Mouse (Mus musculus): ENCODE measurements around the gene Wdr75. TPM values are rescaled to one million over a fixed set of nuclear protein-coding genes. Genes with fewer than 3 reads are reported as not detected.

Gene Wdr75
- total RNA-seq (2015) (35.8 and 39.9 TPM in 2 replicates), total RNA-seq (2017) (17.0 and 27.2 TPM in 2 replicates)

DNA sequence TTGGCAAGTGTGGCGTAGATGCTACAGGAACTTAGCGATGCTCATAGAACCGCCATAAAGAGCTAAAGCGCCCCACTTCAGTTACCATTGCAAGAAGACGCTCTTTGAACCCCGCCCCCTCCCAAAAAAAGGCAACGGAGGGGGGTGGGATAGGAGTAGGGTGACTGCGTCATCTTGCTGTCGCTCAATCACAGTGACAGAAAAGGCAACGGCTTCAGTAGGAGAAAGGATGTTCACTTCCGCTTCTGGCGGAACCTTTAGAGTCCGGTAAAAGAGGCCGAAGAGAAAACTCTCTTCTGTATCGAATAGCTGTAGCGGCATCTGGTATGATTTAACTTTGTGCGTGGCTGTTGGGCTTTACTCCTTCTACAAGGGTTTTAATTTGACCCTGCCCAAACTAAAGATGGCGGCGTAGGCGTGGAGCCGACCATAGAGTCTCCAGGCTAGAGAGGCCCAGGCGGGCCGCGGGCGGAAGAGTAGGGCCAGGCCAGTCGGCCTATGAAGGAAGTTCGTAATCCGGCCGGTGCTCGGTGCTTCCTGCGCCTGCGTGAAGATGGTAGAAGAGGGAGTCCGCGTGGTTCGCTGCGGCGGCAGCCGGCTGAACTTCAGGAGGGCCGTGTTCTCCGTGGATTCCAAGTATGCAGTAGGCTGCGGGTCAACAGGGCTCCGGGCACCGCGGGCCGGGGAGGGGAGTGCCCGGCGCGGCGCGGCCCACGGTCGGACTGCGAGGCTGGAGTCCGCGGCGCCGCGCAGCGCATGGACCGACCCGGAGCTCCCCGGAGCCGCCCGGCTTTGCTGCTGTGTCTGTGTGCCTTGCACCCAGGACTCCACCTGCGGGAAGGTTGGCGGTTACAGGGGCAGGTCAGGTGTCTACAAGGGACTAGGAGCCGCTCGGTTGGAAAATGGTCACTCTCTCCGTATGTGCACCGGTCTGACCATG lies at the start of gene Wdr75:
Gene Wdr75 (plus strand): TSS at position 198 of the 940 bp plus-strand sequence.
- ATAC-seq (ENCODE audit: poor library complexity, severe bottlenecking) = peak; percentile 98

DNA sequence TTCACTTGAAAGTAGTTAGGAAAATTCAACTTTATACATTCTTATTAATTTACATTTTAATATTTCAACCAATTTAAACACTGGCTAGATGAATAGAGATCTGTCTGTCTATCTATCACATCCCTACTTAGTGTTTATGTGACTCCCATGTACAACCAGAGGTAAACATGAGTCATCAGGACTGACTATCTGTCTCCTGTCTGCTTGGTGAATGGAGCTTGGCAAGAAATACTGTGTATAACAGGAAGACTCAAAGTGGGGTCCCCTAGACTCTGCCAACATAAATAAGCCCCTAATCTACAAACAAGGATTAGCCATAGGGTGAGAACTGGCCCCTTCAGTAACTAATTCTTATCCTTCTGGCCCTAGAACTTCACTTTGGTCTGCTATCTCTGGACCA lies 39.1 kb upstream of the Wdr75 start:
- no peak for ATAC-seq (ENCODE audit: poor library complexity, severe bottlenecking)

DNA sequence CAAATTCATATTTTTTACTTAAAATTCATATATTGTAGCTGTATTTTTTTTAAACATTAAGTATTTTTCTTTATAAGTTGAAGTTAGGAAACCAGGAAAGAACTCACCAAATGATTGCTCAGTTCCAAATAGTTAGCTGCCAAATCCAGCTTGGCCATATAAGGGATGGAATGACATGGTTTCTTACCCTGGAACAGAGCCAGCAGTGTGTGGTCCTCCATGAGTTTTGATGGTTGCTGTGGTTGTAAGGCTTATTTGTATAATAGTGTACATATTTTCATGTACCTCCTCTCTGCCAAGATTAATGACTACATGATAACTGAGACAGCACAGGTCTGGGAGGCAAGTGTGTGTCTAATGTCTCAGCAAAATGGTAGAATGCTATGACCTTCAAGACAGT lies 38.3 kb upstream of the Wdr75 start:
- no peak for ATAC-seq (ENCODE audit: poor library complexity, severe bottlenecking)

DNA sequence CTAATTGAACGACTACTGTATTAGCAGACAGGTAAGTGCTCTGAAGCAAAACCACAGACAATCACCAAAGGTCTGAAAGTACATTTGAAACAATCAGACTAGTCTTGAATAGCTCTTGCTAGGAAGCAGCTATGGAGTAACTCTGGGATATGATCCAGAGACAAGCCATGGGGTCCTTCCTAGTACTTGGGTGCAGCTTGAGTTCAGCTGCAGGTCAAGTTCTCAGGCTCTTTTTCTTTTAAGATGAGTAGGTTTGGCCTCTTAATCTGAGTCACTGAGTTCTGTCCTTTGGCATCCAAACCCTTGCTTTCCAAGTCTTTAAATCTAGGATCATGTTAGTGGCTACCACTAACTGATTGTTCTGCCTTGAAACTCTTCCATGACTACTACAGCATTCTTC lies 37.0 kb upstream of the Wdr75 start:
- no peak for ATAC-seq (ENCODE audit: poor library complexity, severe bottlenecking)

DNA sequence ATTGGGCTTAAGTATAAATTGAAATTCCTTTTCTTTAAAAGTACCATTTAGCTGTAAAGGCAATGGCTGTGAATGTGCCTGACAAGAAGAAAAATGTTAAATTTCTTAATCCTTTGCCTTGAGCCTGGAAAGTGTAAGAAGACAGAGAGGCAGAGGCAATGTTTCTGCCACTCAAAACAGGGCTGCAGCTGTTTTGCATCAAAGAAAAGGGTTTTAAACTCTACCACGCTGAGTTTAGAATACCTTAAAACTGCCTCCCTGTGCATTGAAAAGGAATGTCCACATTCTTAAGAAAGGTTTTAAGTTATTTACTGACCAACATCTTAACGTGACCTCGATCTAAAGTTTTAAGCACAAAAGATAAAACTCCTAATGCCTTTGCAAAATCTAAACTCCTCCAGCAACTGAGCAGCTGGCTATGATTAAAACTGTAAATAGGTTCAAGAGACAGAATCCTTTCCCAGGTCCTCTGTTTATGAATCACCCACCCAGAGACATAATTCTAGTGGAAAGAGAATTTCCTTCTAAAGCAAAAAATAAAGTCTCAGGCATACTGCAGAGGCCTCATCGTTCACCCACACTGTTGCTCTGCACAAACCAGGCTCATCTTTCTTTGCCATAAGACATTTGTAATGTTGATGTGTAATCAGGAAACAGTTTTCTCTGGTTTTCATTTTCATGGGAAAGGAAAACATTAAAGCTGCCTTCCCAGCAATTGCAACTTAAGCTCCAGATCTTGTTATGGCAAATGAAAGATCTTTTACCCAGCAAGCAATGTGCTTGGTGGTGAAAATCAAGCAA lies 34.1 kb upstream of the Wdr75 start:
- ATAC-seq (ENCODE audit: poor library complexity, severe bottlenecking) = no peak

DNA sequence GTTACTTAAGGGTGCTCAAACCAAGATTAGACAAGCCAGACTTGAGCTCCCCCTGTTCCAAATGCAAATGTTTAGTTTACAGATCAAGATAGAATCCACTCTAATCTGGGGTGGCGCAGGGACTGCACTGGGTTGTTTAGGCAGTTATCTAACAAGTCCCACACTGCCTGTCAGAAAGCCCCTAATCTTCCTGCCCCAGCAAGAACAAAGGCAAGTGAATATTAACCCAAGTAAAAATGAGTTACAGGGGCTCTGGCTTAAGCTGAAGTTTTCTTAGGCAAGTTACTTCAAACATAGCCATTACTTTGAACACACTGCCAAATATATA lies 33.5 kb upstream of the Wdr75 start:
- no peak for ATAC-seq (ENCODE audit: poor library complexity, severe bottlenecking)

DNA sequence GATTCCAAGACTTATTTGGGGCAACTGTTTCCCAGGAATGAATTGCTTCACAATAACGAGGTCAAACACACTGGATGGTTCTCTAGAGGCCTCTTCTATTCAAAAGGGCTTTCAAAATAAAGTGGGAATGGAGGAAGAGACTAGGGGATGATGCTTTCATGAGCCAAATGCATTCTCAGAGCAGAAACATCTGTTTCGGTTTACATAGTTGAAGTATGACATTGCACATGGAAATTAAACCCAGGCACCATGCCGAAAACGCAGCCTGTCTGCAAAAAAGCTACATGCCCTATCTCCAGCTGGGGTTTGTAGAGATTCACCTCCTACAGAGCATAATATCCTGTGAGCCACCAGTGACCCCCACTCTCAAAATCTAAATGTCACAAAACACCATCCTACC lies 29.3 kb upstream of the Wdr75 start:
- no peak for ATAC-seq (ENCODE audit: poor library complexity, severe bottlenecking)

DNA sequence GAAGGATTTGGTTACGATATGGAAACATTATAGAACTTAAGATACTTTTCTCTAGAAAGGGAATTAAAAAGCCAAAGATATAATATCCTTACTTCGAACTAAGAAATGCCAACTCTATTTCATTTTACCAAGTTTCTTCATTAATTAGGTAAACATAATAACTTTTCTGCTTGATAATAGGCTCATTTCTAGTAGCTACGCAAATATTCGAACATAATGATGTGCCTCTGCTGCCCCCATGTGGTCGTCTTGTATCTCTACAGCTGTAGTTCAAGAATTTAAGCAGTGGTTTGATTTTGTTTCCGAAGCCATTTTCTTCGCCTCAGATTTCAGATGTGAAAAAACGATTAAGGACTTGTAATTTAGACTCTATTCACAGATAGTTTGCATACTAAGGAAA lies 28.8 kb upstream of the Wdr75 start:
- ATAC-seq (ENCODE audit: poor library complexity, severe bottlenecking) = peak; percentile 56

DNA sequence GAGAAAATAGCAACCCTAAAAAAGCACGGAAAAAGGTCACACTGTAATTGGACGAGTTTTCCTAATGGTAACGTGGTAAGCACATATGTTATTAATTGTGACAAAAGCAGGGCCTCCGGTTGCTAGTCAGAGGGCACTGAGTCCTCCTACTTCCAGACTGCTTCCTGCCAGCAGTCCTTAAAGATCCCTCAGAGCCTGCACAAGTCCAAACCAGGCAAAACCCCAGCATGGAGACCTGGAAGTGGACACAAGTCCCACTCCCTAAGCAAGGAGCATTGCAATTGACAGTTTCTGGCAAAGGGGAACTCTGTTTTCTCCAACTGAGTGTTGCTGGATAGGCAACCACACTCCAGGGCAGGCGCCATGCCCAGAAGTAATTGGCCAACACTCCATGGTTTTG lies 27.4 kb upstream of the Wdr75 start:
- no peak for ATAC-seq (ENCODE audit: poor library complexity, severe bottlenecking)

DNA sequence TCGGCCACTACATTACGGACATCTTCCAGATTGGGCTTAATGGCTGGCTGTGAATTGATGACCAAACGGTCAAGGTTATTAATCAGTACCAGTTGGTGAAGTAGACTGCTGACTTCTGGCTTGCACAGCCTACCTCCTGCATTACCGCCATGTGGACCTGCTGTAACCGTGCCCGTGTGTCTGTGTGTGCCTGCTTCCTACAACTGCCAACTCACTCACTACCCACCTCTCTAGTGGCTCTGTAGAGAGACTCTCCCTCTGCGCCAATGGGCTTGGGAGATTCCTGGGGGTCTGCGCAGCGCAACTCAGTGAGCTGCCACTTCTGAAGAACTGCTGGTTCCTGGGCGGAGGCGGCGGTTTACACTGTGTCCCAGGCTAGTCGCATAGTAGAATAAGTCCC lies 25.6 kb upstream of the Wdr75 start:
- ATAC-seq (ENCODE audit: poor library complexity, severe bottlenecking) = no peak

DNA sequence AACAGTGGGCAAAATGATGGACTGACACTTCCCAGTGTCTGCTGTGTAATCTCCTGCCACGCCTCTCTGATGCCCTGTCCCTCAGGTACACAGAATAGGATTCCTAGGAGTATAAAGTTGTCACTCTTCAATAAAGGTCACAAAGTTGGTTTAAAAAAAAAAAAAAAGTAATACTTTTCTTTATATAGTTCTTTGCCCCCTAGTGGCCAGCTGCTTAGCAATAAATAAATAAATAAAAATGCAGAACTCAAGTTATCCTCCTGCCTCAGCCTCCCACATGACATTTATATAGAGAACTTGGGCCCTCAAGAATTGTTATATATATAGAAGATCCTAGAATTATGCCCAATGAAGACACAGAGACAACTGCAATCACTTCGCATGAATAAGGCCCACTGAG lies 24.9 kb upstream of the Wdr75 start:
- ATAC-seq (ENCODE audit: poor library complexity, severe bottlenecking) = no peak

DNA sequence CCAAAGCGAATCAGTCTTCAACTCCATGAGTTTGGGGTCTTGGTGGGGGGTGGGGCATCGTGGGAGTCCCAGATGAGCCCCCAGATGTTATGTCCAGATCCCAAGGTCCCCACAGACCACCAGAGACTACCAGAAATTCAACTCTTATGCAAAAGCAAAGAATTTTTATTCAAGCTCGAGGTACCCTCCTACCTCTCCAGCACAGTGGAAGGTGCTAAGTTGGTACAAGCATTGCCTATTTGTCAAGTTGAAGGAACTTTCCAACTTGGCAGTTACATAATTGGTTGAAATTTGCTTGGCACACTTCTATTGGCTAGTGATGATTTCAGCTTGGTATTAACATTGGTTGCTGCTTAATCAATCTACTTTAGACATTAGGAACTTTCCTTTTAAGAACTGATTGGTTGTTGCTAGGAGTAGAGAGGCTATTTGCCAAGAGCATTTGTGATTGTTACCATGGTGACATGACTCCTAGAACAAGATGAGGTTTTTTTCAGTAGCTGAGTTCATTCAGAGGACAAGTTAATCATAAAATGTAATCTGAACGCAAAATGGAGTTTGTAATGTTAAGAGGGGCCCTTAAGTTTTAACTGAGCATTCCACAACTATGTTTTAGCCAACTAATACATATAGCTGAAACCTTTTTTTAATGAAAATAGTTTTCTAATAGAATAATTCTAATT lies 14.2 kb upstream of the Wdr75 start:
- ATAC-seq (ENCODE audit: poor library complexity, severe bottlenecking) = no peak

DNA sequence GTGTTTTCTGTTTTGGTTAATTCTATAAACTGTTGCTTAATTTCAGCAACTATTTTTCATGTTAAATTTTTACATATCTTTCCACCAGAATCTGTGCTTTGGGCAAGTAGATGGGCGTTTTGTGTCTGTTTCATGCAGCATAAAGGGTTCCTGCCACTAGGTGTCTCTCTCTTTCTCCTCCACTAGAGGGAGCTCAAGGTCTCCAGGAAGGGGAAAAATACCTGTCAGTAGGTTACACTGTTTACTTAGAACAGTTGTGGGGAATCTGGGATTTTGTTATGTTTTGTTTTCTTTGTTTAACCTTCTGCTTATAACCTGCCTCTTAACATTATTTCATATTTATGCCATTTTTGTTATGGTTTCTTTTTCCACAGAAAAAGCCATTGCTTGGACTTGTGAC lies 21.9 kb downstream of the Wdr75 start:
- ATAC-seq (ENCODE audit: poor library complexity, severe bottlenecking) = peak; percentile 90

DNA sequence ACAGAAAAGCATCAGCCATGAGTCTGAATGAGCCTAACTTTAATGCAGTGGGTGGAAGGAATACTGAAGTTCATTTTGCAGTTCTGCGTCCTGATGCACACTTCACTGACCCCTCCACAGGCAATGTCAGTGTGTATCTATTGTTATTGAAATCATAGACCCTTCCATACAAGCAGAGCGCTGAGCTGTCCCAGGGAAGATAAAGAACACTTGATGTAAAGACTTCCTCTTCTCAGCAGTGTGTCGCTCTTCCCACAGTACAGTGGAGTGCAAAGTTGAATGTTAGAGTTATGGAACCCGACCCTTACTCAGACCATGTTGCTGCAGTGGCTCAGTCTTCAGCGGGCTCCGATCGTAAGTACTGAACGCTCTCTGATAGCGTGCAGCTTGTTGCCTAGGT lies 23.6 kb downstream of the Wdr75 start:
- no peak for ATAC-seq (ENCODE audit: poor library complexity, severe bottlenecking)

DNA sequence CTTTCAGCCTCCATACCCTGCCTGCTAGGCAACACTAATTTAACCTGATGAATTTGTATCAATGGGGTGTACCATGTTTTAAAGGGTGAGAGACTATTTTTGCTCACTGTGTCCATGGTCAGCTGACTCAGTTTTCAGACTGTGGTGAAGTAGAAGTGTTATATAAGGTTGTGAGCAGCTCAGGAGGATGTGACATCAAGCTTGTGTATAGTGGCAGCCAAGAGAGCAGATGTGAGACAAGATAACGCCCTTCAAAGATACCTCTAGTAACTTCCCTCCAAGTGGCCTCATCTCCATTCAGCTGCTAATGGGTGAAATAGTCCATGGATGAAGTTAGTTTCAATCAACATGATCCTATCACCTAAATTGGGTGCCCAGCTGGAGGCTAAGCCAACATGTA lies 29.5 kb downstream of the Wdr75 start:
- no peak for ATAC-seq (ENCODE audit: poor library complexity, severe bottlenecking)

DNA sequence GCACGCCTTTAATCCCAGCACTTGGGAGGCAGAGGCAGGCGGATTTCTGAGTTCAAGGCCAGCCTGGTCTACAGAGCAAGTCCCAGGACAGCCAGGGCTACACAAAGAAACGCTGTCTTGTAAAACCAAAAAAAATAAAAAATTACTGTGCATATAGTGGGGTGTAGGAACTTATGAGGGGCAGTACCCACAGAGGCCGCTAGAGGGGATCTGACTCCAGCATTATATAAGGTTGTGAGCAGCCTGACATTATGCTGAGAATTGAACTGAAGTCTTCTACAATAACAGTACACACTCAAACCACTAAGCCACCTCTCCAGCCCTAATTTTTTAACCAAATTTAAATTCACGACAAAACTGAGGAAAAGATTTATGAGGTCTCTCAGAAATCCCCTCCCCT lies 30.2 kb downstream of the Wdr75 start:
- ATAC-seq (ENCODE audit: poor library complexity, severe bottlenecking) = peak; percentile 85

DNA sequence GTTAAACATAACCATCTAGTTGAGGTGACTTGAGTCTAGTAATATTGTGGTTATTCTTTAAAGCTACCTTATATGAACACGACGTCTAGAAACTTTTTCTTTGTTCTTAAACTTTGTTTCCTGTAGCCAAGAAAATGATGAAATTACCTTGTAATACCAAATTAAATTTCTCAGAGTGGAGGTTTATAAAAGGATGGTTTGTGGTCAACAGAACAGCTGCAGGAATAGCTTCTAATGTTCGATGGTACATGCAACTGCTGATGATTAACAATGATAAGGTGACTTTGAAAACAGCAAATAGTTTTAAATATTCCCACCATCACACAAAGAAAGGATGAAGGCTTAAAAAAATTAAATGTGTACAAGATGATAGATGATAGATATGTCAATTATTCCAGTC lies 30.7 kb downstream of the Wdr75 start:
- no peak for ATAC-seq (ENCODE audit: poor library complexity, severe bottlenecking)

DNA sequence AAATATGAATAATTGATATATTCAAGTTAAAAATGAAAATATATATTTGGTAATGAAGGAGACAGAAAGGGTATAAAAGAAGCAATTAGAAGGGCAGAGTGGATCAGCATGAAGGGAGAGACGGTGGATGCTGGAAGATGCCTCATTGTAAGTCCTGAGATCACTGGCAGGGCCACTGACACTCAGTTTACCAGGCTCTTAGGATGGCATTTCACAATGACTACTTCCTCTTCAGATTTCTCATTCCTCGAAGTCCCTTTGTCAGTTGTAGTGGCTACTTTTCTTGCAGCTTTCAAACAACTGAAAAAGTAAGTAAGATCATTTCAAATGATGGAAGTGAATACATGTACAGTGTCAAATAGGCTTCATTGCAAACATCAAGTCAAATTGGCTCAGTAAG lies 31.2 kb downstream of the Wdr75 start:
- peak; percentile 59 for ATAC-seq (ENCODE audit: poor library complexity, severe bottlenecking)

DNA sequence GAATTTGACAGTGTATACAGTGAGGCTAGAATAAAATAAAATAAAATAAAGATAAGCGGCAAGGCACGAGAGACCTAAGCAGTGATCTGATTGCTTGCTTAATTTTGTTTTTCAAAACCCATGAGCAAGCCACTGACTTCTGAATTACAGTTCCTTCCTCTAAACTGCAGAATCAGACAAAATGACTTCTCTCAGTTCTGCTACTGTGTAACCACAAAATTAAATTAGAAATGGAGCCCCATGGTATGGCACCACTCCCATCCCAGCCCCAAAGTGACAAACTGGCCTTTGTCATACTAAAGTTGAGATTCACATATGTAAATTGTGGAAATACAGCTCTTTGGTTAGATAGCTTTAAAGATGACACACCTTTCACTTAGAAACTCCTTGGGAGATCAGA lies 31.8 kb downstream of the Wdr75 start:
- peak; percentile 73 for ATAC-seq (ENCODE audit: poor library complexity, severe bottlenecking)

DNA sequence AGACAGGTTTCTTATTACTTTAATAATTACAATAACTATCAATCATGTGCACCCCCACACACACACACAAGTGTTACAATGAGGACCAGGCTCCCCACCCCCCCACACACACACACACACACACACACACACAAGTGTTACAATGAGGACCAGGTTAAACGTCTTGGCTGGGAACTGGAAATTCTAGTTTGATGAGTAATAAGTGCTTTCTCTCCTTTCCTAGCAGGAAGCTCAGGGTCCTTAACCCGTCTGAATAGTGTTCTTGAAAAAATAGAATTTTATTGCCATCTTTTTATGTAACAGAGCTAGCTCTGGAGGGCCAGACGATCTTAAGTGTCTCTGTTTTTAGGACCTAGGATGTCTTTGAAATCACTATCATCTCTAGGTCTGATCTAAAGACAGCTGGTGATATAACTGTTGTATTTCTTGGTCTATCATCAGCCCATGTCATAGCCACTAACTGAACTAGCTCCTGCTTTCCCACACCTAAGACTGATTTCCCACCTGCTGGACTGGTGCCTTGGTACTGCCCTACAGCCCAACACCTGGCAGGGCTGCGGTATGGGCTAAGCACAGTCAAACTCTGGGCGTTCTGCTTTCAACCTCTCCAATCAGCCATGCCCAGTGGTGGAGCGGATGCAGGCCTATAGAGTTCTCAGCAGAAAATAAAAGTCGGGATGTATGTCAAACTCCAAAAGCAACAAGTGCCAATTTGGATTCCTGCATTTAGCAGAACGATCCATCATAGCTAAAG lies 35.7 kb downstream of the Wdr75 start:
- no peak for ATAC-seq (ENCODE audit: poor library complexity, severe bottlenecking)

Measured in megakaryocyte, adult 5-6 weeks (primary cell).